Mouse (Mus musculus) liver, adult (tissue): ENCODE measurements around the gene Tesc.

ENCODE experiments used
- GATA4 ChIP-seq: IDR thresholded peaks from 2 replicates; pipeline ENCODE4 v1.6.1; 2014; ENCODE audit warnings: mild to moderate bottlenecking, low read length; ENCODE audit not compliant: insufficient replicate concordance

Tesc gene

DNA sequence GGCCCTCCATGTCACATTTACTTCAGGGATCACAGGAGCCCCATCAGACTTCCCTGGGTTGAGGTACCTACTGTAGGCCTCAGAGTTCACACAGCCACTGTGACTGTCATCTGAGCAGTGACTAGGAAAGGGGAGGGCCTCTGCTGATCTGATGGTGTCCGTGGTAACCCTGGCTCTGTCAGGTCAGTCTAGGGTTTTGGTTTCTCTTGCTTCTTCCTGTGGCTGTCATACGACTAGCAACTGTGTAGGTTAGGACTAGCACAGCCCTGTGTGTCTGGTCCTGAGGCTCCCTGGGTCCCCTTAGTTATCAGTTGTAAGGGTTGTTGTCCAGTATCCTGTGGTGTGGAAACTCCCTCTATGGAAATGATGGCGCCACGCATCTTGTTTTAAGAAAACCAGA, 23.2 kb downstream of the Tesc start:
- TF ChIP-seq GATA4 = no peak

DNA sequence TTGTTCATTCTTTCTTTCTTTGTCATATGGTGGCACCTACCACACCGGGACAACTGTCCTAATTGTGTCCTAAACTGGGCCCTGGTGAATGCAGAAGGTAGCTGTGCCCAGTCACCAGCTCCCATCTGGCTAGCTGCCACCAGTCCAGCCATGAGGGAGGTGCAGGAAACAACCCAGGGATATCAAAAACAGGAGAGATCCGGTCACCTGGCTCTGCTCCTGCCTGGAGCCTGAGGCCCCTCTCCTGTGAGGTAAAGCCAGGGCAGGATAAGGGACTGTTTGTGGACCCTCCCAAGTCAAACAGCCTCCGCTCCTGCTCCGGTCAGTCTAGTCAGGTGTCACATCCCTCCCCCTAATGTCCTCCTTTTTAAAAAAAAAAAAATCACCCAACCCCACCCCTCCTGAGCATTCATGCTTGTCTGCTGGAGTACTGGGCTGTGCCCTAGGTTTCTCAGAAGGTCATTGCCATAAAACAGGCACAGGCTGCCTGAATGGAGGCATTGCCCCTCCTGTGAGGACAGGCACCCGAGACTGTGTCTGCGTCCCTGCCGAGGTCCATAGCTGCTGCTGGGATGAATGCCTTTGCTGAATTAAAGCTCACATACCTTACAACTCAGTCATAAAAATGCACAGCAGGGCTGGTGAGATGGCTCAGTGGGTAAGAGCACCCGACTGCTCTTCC, 24.6 kb downstream of the Tesc start:
- no peak for TF ChIP-seq GATA4

DNA sequence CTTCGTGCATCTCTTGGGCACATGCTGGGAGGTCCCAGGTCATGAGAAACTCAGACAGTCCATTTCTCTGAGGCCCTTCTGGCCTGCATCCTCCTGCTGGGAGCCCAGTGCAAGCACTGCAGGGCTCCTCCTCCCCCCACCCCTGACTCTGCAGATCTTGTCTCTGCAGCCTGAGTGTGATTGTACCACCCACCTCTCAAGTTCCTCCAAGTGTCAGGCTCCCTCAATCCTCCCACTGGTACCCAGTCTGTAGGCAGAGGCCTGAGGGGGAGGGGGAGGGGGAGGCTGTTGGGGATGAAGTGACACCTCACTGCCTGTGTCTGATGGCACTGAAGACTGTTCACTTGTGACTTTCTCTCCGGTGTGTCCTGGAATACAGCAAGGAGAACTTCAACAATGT, 25.7 kb downstream of the Tesc start:
- TF ChIP-seq GATA4 = no peak

DNA sequence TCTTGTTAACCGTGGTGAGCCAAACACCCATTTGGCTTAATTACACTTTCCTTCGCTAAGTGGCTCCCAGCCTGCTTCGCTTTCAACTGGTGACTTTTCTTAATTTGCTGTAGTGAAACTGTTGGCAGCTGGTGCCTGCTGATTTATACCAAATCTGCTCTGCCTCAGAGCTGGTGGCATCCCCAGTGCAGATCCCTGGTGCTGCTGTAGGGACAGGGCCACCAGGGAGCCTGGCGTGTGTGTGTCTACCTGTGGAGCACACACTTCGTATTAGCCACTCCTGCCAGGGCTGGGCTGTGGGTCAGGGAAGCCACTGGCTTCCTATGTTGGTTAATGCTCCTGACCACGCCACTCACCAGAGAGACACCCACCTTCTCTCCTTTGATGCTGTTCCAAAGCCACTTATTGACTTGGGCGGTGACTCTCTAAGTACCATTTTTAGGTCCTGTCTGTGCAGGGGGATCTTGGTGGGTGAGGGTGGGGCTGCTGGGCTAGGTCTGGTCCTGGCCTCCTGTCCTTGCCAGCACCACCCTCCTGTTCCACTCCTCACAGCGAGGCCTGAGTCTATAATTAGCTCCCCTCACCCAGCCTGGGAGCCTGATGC, 30.1 kb downstream of the Tesc start:
- TF ChIP-seq GATA4 = no peak

DNA sequence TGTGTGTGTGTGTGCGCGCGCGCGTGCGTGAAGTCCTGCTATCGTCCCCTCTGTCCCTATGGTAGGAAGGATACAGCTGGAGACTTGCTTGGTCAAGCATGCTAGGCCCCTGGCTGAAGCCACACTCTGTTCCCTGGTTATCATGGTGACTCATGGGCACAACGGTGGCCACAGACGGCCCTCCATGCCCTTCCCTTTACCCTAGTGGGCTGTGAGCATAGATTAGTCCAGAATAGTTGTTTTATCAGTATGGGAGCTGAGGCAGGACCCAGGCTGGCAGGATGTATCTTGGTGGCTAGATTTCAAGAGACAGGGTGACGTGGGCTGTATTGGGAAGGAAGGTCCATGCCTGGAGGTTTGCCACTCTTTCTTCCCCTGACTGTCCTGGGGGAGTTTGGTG, 31.3 kb downstream of the Tesc start:
- no peak for TF ChIP-seq GATA4

DNA sequence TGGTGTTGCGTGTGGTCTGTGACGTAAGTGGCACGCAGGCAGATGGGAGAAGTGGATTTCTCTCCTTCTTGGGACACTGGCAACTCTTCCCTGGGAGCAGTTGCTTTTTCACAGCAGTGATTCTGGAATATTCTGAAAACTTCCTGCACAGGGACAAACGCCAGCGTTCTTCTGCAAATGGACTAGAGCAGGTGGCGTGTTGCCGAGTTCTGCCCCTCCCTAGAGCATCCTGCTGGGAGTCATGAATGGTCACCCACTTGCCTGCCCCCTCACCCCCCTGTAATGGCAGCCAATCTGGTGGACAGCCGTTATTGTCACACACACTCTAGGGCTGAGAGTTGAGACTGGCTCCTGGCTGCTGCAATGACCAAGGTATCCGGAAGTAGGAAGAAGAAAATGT, 32.1 kb downstream of the Tesc start:
- no peak for TF ChIP-seq GATA4

DNA sequence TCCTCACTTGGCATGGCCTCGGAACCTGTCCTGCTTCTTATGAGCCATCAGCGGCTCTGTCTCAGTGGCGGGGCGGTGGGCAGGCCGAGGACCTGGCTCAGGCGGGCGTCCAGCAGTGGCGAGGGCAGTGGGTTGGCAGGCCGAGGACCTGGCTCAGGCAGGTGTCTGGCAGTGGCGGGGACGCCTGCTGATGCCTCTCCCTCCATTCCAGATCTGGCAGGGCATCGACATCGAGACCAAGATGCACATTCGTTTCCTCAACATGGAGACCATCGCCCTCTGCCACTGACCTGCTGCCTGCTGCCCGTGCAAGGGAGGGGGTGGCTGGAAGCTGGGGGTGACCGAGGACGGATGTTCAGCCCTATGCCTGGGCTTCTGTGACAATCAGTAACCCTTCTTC, 33.8 kb downstream of the Tesc start:
- no peak for TF ChIP-seq GATA4

DNA sequence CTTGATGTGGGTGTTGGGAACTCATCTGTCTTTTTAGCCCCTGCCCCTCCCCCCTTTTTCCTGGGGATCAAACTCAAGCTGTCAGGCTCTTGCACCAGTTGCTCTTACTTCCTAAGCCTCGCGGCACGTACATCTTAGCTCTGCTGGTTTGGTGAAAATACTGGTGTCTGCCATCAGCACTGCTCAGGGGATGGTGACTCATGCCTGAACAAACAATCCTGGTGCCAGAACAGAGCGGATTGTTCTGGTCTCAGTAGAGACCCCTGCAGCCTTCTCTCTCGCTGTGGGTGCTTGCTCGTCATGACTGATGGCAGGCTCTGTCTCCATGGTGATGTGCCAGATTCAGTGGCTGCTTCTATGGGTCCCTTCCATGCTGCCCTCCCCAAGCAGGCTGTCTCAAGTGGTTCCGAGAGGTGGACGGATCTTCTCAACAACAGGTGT, 35.7 kb downstream of the Tesc start:
- TF ChIP-seq GATA4 = no peak

DNA sequence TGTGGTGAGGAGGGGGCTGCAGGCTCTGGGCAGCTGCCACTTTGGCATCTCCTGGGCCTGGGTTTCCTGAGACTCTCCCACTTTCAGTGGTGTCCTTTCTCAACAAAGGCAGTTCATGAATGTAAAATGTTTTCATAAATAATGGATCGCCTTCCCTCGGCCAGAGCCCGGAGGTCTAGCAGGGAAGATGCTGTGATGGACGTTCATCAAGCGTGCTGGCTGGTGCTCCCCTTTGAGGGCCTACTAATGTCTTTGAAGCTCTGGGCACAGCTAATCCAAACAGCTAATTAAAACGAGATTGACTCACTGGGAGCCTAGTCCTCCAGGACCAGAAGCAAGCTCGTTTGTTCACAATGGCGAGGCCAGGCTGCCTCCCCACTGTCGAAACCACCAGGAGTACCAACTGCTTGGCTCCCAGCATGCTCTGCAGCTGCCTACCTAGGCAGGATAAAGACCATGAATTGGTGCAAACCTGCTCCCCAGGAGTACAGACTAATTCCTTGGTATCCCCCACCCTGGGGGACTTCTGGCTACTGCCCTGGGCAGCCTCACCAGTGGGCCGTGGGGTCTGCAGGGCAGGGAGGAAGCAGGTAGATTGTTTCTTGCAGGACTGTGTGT, 36.9 kb downstream of the Tesc start:
- TF ChIP-seq GATA4 = no peak

DNA sequence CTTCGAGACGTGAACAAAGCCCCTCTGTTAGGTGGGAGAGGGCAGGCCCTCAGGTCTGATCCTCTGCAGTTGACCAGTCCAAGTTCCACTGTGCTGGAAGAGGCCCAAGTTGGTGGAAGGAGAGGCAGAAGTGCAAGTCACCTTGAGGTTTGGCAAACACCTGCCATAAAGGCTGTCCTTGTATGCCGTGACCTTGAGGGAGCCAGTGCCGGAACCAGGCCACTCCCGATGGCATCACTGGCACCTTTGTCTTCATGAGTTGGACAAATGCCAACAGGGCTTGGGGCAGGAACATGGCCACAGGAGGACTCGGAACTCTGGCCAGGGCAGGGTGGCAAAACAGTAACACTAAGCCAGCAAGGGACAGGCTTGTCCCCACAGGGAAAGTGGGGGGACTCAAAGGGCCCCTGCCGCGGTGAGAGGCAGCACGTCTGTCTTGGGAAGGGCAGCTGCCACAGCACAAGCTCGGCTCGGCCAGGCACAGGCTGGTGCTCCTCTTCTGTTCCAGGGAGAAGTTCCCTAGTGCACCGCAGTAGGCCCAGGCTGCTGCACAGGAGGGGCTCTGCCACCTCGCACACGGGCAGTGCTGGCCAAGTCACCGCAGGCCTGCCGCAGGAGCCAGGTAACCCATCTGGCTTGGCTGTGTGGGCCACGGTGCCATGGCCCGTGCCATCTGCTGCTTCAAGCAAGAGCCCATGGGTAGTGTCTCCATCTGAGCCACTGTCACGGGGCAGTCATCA, 38.1 kb downstream of the Tesc start:
- TF ChIP-seq GATA4 = no peak

DNA sequence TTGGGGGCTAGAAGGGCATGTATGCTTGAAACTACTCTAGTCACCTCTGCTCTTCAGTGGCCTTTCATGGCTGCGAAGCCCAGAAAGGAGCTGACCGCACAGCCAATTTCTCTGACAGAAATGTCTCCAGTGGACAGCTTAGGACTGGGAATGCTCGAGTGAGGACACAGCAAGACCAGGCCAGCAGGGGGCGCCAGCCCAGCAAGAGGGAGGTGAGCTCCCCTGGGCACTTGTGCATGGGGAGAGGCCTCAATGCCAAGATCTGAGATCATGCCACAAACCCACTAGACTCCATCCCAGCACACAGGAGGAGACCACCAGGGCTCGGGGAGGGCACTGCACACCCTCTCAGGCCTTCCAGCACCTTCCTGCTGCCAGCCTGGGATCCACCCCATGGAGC, 39.3 kb downstream of the Tesc start:
- no peak for TF ChIP-seq GATA4

DNA sequence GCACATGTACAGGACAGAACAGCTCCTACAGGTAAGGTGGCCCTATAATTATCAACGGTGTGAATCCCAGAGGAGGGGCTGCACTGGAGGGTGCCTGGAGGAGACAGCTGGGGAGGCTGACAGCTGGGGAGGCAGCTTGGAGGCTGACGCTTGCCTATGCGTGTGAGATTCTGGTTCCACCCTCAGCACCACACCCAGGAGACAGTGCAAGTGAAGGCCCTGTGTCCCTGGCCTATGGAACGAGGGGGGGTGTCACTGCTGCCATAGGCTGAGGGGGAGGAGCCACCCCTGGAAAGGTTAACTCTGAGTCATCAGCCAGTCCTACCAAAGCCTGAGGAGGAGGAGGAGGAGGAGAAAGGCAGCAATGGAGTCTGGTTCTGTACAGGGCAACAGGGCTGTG, 40.0 kb downstream of the Tesc start:
- no peak for TF ChIP-seq GATA4

DNA sequence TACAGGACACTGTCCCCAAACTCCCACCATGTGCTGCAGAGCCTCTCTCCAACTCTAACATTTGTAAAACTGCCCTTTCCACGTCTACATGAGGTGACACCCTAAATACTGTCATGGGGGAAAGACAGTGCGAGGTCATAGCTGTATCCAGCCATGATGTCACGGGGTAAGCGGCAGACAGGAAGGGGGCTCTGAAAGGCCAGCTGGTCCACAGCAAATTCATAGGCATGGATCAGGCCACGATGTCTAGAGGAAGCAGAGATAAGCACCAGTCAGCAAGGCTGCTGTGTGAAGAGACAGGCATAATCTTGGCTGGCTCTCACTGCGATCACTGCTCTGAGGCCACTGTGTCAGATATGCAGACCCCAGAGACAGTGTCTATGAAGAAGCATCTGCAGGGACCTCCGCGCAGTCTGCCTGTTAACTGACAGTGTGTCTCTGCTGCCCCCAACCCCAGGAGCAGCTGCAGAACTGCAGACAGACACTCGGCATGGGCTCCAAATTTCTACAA, 40.5 kb downstream of the Tesc start:
- TF ChIP-seq GATA4 = no peak

DNA sequence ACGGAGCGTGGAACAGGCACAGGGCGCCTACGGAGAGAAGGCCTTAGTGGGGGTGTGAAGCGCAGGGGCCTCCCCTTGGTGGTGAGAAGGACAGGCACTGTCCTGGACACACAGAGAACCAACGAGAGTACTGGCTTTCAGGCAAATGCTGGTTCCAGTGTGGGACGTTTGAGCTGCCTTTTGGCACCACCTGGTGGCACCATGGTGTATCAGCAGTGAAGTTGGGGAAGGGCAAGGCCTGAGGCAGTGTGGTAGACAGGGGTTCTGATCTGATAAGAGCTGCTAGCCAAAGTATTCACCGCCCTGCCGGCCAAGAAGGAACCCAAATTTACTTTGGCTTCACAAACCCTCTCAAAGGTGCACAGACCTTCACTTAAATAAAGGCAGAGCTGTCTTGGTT, 41.8 kb downstream of the Tesc start:
- TF ChIP-seq GATA4 = no peak

DNA sequence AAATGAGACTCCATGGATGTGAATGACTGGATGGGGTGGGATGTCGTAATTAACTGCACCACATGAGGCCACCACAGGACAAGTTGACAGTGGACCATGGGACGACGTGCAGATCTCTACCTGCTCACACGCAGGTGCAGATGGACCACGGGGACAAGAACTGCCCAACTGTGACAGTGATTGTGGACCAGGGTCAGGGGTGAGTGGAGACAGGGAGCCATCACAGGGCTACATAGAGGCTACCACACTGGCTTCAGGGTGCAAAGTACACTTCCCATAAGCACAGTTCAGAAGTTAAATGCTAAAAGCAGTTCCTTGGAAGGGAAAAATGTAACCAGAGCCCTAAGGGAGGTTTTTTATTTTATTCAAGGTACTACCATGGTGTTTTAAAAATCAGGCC, 44.2 kb downstream of the Tesc start:
- TF ChIP-seq GATA4 = no peak
